Mouse (Mus musculus): ENCODE measurements around the gene Klri1.
"Not testable (repeated sequence)": the region's sequence is repeated elsewhere in the genome, so short reads cannot be mapped to it uniquely, and the experiment has no call there.

The Klri1 gene

GRCm38 (mm10) chr6:129717032-129717431 lies at the start of gene Klri1:
Gene Klri1, minus strand, starts transcription at chr6:129717132.
- no peak for DNase-seq (ENCODE audit: low spot score in 2 of 2)

- no peak for DNase-seq (ENCODE audit: low spot score in 2 of 2)
Measured at GRCm38 (mm10) chr6:129747654-129748032, 30.7 kb upstream of the Klri1 start.

- DNase-seq (ENCODE audit: low spot score in 2 of 2): no peak
Measured at GRCm38 (mm10) chr6:129747016-129747653, 30.2 kb upstream of the Klri1 start.

- no peak for DNase-seq (ENCODE audit: low spot score in 2 of 2)
Measured at GRCm38 (mm10) chr6:129746151-129746550, 29.2 kb upstream of the Klri1 start.

GRCm38 (mm10) chr6:129740069-129740721 lies 23.3 kb upstream of the Klri1 start, which contains the start of gene Klri2:
Gene Klri2, minus strand, starts transcription at chr6:129740484.
- DNase-seq (ENCODE audit: low spot score in 2 of 2): no peak

- DNase-seq (ENCODE audit: low spot score in 2 of 2): no peak
Measured at GRCm38 (mm10) chr6:129736414-129736813, 19.5 kb upstream of the Klri1 start.

- DNase-seq (ENCODE audit: low spot score in 2 of 2): no peak
Measured at GRCm38 (mm10) chr6:129727237-129727636, 10.3 kb upstream of the Klri1 start.

- no peak for DNase-seq (ENCODE audit: low spot score in 2 of 2)
Measured at GRCm38 (mm10) chr6:129721390-129721789, 4.5 kb upstream of the Klri1 start.

- DNase-seq (ENCODE audit: low spot score in 2 of 2): no peak
Measured at GRCm38 (mm10) chr6:129720487-129720886, 3.6 kb upstream of the Klri1 start.

- no peak for DNase-seq (ENCODE audit: low spot score in 2 of 2)
Measured at GRCm38 (mm10) chr6:129713566-129713965, 3.4 kb downstream of the Klri1 start.

- DNase-seq (ENCODE audit: low spot score in 2 of 2): not testable (repeated sequence)
Measured at GRCm38 (mm10) chr6:129691436-129691835, 25.5 kb downstream of the Klri1 start.

- no peak for DNase-seq (ENCODE audit: low spot score in 2 of 2)
Measured at GRCm38 (mm10) chr6:129680379-129680778, 36.6 kb downstream of the Klri1 start.

- DNase-seq (ENCODE audit: low spot score in 2 of 2): no peak
Measured at GRCm38 (mm10) chr6:129678873-129679272, 38.1 kb downstream of the Klri1 start, which contains the start of gene Klrc1. Gene Klrc1, minus strand, starts transcription at chr6:129678973.

- not testable (repeated sequence) for DNase-seq (ENCODE audit: low spot score in 2 of 2)
Measured at GRCm38 (mm10) chr6:129661301-129661700, 55.6 kb downstream of the Klri1 start.

- DNase-seq (ENCODE audit: low spot score in 2 of 2): not testable (repeated sequence)
Measured at GRCm38 (mm10) chr6:129660589-129660988, 56.3 kb downstream of the Klri1 start, which contains the start of gene Klrc2. Gene Klrc2, minus strand, starts transcription at chr6:129660689.

Data from right cerebral cortex, postnatal 10 days (tissue).